Mouse (Mus musculus) large intestine, adult 2 months (tissue): ENCODE results near the gene Hbs1l. TPM values are rescaled to one million over a fixed set of nuclear protein-coding genes. Genes with fewer than 3 reads are reported as not detected.
A peak's percentile ranks its signal among the peaks of the same experiment; 100 is the strongest.

ENCODE experiments used
- DNase-seq: peaks from one replicate; pipeline ENCODE4 v3.0.0-alpha.2; 2012; ENCODE audit warnings: low read depth, low spot score
- WGBS: fragments of 180-500 bp; shearing (Covaris S2); methylation state at CpG from one replicate; pipeline ENCODE4 v1.1.7; 2018; 5-methylcytosine and 5-hydroxymethylcytosine counted together
- polyA plus RNA-seq: library from polyadenylated mRNA; depleted of rRNA; stranded (reverse); fragments of >200 nt; gene quantifications from 2 replicates; pipeline ENCODE4 v1.2.3, GENCODE M21; 2012

Hbs1l gene
- polyA plus RNA-seq, 1 experiment, result 15.5 TPM

DNA sequence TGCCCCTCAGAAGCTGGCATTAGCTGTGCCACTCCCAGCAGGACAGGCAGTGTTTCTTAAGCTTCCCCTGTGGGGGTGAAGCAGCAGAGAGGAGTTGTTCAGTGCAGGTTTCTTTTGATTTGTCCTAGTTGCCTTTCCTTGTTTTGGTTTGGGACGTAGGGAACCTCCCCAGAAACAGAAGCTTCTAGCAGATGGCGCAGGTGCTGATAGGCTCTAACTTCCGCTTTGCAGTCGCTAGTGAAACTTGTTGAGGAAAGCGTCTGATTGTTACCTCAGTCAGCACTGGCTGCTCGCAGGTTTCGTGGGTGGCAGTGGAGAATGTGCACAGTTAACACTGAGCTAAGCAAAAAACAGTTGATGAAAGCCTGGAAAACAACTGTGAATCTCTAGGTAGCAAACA lies 6.0 kb downstream of the Hbs1l start:
- DNase-seq, result no peak

GRCm38 (mm10) chr10:21304672-21305632 lies 9.2 kb downstream of the Hbs1l start:
- peak; percentile 39 for DNase-seq
- WGBS, result 25% methylated on average over 11 of the region's 11 CpGs

More for the DNA sequence above, 6.0 kb downstream of the Hbs1l start:
- 87% methylated on average over 7 of the region's 7 CpGs for whole genome bisulfite sequencing

DNA sequence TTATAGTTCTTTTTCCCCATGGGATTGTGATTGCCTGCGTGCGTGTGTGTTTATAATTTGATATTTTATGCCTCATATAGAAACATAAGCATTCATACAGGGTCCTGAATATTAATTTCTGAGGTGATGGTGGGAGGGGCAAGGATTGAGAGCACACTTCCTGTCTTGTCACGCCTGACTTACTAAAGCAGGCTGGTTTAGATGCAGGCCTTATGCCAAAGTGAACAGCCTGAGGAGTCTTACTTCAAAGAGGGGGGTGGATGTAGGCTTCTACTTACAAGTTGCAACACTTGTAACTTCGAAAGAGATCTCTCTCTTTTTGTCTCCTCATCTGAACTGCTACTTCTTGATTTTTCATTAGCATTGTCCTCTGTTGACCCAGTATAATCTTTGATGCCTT lies 18.0 kb downstream of the Hbs1l start:
- no peak for DNase-seq
- 78% methylated on average over 4 of the region's 4 CpGs for WGBS

GRCm38 (mm10) chr10:21316123-21316522 lies 20.3 kb downstream of the Hbs1l start:
- DNase-seq, result no peak
- 86% methylated on average over 1 of the region's 1 CpGs for WGBS

GRCm38 (mm10) chr10:21318250-21318649 lies 22.5 kb downstream of the Hbs1l start:
- no peak for DNase-seq
- 93% methylated on average over 4 of the region's 4 CpGs for WGBS

- WGBS, result 93% methylated on average over 1 of the region's 1 CpGs
These were observed 23.2 kb downstream of the Hbs1l start for GRCm38 (mm10) chr10:21318996-21319395.

DNA sequence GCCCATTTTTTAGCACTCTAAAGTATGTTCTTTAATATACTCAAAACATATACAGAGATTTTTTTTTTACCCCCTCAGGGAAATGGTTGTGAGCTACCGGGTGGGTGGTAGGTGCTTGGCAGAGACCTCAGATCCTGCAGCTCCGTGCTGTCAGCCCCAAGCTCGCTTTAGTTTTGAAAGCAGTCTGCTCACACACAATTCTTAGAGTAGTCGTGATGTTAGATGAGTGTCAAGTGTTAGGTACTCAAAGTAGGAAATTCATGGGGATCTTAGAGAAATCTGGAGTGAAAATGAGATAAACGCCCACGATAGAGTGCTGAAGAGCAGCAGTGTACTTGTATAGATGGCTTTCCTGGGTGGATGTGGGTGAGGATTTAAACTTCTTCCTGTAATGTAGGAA lies 24.8 kb downstream of the Hbs1l start:
- no peak for DNase-seq
- 89% methylated on average over 6 of the region's 6 CpGs for WGBS

More at GRCm38 (mm10) chr10:21318996-21319395, 23.2 kb downstream of the Hbs1l start:
- no peak for DNase-seq

GRCm38 (mm10) chr10:21326352-21326751 lies 30.6 kb downstream of the Hbs1l start:
- whole genome bisulfite sequencing, result 93% methylated on average over 6 of the region's 6 CpGs
- DNase-seq, result no peak

DNA sequence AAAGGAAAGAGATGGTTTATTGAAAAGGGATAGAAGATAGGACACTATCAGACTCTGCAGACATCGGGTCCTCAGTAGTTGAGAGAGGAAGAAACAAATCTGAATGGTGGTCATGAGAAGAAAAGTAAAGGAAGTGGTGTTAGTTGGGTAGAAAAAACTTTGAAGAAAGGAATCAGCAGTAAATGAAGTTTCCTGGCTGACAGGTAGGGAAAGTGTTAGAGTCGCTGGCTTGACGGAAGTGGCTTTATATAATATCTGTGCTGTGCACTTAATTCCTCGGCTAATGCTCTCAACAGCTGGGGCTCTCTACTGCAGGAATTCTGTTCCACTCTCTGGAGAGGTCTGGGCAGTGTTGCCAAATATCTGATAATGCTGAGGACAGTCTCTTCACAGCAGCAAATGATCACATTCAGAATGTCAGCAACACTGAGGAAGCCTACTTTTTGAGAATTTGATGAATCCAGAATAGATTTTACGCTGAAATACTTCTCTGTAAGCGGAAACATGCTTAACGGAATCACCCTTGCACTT lies 31.9 kb downstream of the Hbs1l start:
- DNase-seq, result no peak
- WGBS, result 79% methylated on average over 7 of the region's 7 CpGs

DNA sequence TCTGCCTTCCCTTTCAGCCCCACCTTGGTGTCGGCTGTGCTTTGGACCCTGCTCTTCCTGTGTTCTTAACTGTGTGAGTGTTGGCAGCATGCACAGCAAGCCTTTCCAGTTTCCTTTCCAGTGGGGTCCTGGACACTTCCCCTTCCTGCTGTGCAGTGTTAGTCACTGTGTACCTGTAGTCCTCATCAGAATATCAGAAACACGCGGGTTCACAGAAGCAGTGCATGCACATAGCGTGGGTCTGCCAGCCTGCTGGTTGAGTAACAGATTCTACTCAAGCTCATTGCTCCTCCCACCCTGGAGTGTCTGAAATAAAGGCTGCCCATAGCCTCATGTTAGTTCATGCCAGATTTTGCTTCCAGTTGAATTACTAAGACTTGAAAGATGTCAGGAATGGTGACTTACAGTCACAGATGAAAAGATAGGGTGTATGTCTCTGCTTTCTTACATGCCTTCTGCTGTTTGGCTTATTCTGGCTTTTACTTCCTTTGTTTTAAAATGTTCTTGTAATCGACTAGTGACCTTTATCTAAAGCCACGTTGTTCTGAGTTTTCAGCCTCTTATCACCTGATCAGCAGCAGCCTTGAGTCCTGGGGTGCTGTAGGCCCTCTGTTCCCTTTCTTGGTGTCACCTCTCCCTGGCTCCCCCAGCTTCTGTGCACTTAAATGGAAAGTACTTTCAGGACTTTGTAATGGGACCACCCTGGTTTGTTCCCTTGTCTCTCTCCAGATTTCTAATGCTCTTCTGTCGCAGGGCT lies 38.7 kb downstream of the Hbs1l start:
- DNase-seq, result no peak
- 49% methylated on average over 7 of the region's 7 CpGs for WGBS

GRCm38 (mm10) chr10:21335534-21335933 lies 39.8 kb downstream of the Hbs1l start:
- 96% methylated on average over 5 of the region's 5 CpGs for WGBS
- peak; percentile 11 for DNase-seq

DNA sequence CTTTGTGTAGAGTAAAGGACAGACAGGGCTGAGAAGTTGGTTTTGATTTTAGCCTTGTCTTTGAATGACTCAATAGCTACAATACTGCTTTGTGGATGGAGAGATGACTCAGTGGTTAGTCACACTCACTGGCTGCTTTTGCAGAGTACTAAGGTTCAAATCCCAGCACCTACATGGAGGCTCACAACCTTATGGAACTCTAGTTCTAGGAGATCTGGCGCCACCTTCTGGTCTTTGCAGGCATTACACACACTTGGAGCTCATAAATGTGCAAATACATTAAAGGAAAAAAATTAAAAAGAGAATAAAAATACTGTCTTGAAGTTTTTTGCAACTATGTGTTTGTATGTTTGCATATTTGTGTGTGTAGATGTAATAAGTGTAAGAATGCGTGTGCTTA lies 41.4 kb downstream of the Hbs1l start:
- DNase-seq, result no peak
- WGBS, result 67% methylated on average over 2 of the region's 2 CpGs

DNA sequence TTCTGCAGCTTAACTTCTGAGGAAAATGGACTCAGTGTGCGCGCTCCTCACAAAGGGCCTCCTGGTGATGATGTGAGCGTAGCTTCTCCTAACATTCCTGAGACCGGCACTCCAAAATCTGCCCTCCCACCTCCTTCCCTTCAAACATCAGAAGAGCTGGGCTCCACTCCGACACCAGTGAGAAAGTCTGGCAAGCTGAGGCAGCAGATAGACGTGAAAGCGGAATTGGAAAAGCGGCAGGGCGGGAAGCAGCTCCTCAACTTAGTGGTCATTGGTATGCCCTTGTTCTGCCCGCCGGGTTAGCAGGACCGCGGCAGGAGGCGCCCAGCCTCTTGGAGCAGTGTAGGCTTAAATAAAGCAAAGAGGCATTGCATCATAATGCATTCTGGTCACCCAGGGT lies 45.9 kb downstream of the Hbs1l start:
- WGBS, result 94% methylated on average over 14 of the region's 14 CpGs
- DNase-seq, result no peak

DNA sequence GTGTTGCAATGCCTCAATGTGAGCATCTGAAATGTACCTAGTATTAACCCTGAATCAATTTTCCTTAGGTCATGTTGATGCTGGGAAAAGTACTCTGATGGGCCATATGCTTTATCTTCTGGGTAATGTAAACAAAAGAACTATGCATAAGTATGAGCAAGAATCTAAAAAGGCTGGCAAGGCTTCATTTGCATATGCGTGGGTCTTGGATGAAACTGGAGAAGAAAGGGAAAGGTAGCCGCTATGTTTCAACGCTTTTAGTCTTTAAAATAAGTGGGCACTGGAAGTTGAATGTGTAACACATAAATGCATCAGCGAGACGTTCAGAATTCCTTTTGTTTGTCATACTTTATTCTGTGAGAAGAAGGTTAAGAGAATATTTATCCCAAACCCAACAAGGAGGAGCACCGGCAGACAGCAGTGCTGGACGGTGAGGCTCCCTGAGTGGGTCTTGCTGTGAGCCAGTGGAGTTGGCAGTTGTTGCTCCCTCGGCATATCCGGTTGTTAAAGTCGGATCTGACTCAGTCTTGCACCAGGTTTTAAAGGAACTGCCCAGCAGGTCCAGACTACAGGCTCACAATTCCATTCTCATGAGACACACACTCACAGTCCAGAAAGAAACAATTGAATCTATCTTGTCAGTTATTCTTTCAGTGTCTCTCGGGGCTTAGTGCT lies 46.7 kb downstream of the Hbs1l start:
- 90% methylated on average over 11 of the region's 11 CpGs for WGBS
- DNase-seq, result no peak

- no peak for DNase-seq
- 96% methylated on average over 4 of the region's 4 CpGs for WGBS
These were observed 51.6 kb downstream of the Hbs1l start for GRCm38 (mm10) chr10:21347332-21347731.

DNA sequence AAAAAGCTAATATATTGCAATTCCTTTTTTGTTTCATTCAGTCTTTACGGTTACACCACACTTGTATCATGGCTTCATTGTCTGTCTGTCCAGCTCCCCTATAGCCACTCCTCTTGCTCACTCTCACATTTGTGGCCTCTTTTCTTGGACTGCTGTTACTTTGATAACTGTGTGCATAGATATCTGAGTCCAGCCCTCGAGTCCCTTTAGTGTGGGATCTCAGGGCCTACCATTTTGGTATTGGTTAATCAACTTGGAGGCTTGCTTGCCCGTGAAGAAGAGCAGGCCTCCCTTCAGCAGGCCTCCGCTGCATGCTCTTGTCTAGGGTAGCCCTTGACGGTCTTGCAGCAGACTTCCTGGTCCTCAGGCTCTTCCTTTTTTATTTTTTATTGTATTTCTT lies 53.7 kb downstream of the Hbs1l start:
- no peak for DNase-seq
- 94% methylated on average over 5 of the region's 5 CpGs for WGBS

- 88% methylated on average over 2 of the region's 2 CpGs for WGBS
These were observed 54.2 kb downstream of the Hbs1l start for GRCm38 (mm10) chr10:21349946-21350345.

GRCm38 (mm10) chr10:21350531-21351515 lies 55.0 kb downstream of the Hbs1l start:
- no peak for DNase-seq
- 89% methylated on average over 11 of the region's 11 CpGs for WGBS

More at GRCm38 (mm10) chr10:21349946-21350345, 54.2 kb downstream of the Hbs1l start:
- DNase-seq, result no peak

DNA sequence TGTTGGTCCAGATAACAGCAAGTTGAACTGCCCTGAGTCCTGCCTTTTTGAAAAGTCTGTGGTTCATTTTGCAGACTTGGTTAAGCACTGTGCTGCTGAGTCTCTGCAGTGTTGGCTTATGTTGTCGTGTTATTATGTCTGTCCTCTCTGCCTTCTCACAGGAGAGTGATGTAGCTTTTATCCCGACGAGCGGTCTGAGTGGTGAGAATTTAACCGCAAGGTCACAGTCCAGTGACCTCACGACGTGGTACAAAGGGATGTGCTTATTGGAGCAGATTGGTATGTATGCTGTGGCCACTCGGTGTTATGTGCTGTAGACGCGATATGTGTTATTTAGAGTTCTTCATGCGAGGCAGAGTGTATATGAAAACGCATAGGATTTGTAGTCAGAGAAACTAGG lies 56.0 kb downstream of the Hbs1l start:
- 91% methylated on average over 12 of the region's 12 CpGs for WGBS
- no peak for DNase-seq
